ENCODE assay signal across 8 mouse cellular contexts in the genomic region with DNA sequence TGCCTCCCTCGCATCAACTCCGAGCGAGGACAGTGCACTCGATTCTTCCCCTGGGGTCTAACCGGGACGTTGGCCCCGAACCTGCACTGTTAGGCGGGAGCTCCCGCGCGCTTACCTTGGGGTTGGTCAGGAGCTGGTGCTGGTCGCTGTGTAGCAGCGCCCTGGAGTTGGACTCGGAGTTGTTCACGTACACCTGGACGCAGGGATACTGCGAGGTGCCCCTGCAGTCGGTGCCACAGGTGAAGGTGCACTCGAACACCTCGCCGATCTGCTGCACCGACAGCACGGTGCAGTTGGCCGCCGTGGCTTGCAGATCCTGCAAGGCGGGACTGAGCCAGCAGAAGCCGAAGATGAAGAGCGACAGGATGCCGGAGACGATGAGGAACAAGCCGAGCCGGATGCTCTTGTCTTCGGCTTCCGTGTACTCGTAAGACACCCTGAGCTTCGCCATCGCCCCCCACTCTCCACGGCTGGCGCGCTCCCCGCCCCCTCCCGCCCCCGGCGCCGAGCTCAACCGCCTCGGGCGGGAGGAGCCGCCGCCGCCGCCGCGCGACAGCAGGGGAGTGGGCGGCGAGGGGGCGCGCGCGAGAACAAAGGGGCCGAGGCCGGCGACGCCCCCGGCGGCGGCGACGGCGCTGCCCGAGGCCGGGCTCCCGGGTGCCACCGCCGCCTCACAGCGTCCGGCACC.
DNase-seq lines count a peak whose midpoint lies in the region.

No protein-coding gene starts in this region.

- peak; percentile 14 to 41 for DNase-seq in spleen, adult 18-20 months
- no peak for DNase-seq in spleen, adult 12 weeks (ENCODE audit: low spot score)
- DNase-seq in cerebellum, adult 18-20 months: peak; percentile 59 to 68
- DNase-seq in frontal cortex, postnatal 36 days (ENCODE audit: low spot score in 2 of 2): peak; percentile 52 to 62
- DNase-seq in kidney, postnatal 25 days: peak; percentile 6 to 47
- DNase-seq in lung, postnatal 10 days: peak; percentile 22
- DNase-seq in retina, postnatal 7 days (ENCODE audit: low read depth, low spot score): peak; percentile 38
- DNase-seq in c-Kit-positive CD71-positive TER-119-positive erythroid progenitor cells, embryonic 14.5 days (ENCODE audit: low spot score): no peak

Comparison
In these comparisons a context has a peak if more than half of its experiments do, and no peak if none do; other contexts are left out.
1. DNase-seq: peak in spleen, adult 18-20 months (2 of 2), cerebellum, adult 18-20 months (2 of 2), frontal cortex, postnatal 36 days (2 of 2), kidney, postnatal 25 days (2 of 2), lung, postnatal 10 days (single experiment) and retina, postnatal 7 days (single experiment); none in spleen, adult 12 weeks (single experiment) and c-Kit-positive CD71-positive TER-119-positive erythroid progenitor cells, embryonic 14.5 days (single experiment).